Mouse (Mus musculus) layer of hippocampus, adult 2 months (tissue): ENCODE data around the gene Bcl2l10. TPM values are rescaled to one million over a fixed set of nuclear protein-coding genes. Genes with fewer than 3 reads are reported as not detected.

Source experiments
- DNase-seq, 2 experiments: peaks; one replicate each; pipeline ENCODE4 v3.0.0; 2022; ENCODE audit warnings: low spot score in 2 of 2
- H3K27ac ChIP-seq: fragments of 200-600 bp; 2 replicates; pipeline ENCODE4 v1.8.1; 2022
- H3K4me3 ChIP-seq: fragments of 200-600 bp; 2 replicates; pipeline ENCODE4 v1.8.1; 2022; ENCODE audit warnings: mild to moderate bottlenecking
- CTCF ChIP-seq: fragments of 200-600 bp; conservative IDR thresholded peaks from 2 replicates; pipeline ENCODE4 v1.8.1; 2022; ENCODE audit warnings: antibody characterized with exemption, mild to moderate bottlenecking, moderate library complexity
- total RNA-seq, 2 experiments: library from RNA; stranded (reverse); gene quantifications; 2 replicates each; pipeline ENCODE4 v1.2.3; 2021

The Bcl2l10 gene
- total RNA-seq, 2 experiments from 2014 or later = not detected

- Histone ChIP-seq H3K27ac (peak overlapping the region; percentile 94; the same call in 1 of the 2 replicates), H3K4me3 (peak overlapping the region; percentile 93)
- TF ChIP-seq CTCF = no peak
- DNase-seq = no peak
Measured at GRCm38 (mm10) chr9:75315238-75315637, 32.3 kb upstream of the Bcl2l10 start.

GRCm38 (mm10) chr9:75316771-75317170 is 30.8 kb upstream of the Bcl2l10 start:
- no peak overlapping the region for H3K27ac ChIP-seq
- no peak for DNase-seq

DNA sequence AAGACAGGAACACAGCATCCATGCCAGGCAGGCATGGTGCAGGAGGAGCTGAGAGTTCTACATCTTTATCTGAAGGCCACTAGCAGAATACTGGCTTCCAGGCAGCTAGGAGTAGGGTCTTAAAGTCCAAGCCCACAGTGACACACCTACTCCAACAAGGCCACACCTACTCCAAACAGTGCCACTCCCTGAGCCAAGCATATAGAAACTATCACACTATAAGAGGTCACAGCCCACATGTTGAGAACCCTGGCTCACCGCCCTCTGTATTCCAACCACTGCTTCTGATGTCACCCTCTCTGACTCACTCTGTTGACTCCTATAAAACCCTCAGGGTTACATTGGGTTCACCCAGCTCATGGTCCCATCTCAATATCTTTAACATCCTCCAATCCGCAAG is 29.4 kb upstream of the Bcl2l10 start:
- no peak for TF ChIP-seq CTCF
- DNase-seq = no peak
- Histone ChIP-seq H3K27ac (peak overlapping the region; percentile 69; the same call in 1 of the 2 replicates), H3K4me3 (no peak overlapping the region)

More at GRCm38 (mm10) chr9:75316771-75317170, 30.8 kb upstream of the Bcl2l10 start:
- no peak overlapping the region for H3K4me3 ChIP-seq
- no peak for TF ChIP-seq CTCF

- peak; percentile 67 for TF ChIP-seq CTCF
- Histone ChIP-seq H3K27ac (peak overlapping the region; percentile 69), H3K4me3 (no peak overlapping the region)
- DNase-seq = peak; percentile 42 to 52
Measured at GRCm38 (mm10) chr9:75319365-75319764, 28.2 kb upstream of the Bcl2l10 start.

- Histone ChIP-seq H3K27ac (peak overlapping the region; percentile 87), H3K4me3 (no peak overlapping the region)
- DNase-seq = peak in 1 of 2 experiments; percentile 47
- no peak for TF ChIP-seq CTCF
Measured at GRCm38 (mm10) chr9:75322099-75322885, 25.3 kb upstream of the Bcl2l10 start.

GRCm38 (mm10) chr9:75328047-75328446 is 19.5 kb upstream of the Bcl2l10 start:
- no peak for DNase-seq
- no peak for TF ChIP-seq CTCF
- Histone ChIP-seq H3K4me3 (no peak overlapping the region), H3K27ac (no peak overlapping the region)

- DNase-seq = peak in 1 of 2 experiments; percentile 58
- Histone ChIP-seq H3K4me3 (no peak overlapping the region), H3K27ac (0 out of 2 replicates have a peak overlapping the region, but pooled peaks have one; percentile 32)
- TF ChIP-seq CTCF = no peak
Measured at GRCm38 (mm10) chr9:75330821-75331220, 16.7 kb upstream of the Bcl2l10 start.

DNA sequence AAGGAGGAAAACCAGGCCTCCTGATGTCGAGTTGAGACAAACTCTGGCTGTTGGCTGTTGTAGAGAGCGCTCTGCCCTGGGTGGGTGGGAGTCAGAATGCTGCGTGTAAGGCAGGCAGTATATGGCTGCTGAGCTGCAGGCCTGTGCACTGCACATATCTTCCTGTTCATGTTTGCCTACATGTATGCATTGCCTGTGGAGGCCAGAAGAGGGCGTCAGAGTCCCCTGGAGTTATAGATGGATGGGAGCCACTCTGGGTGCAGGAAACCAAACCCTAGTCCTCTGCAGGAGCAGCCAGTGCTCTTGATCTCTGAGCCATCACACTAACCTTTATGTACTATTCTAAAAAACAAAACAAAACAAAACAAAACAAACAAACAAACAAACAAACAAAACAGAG is 13.1 kb upstream of the Bcl2l10 start:
- peak; percentile 38; the same call in 1 of the 2 replicates for TF ChIP-seq CTCF
- Histone ChIP-seq H3K27ac (no peak overlapping the region), H3K4me3 (no peak overlapping the region)
- no peak for DNase-seq

DNA sequence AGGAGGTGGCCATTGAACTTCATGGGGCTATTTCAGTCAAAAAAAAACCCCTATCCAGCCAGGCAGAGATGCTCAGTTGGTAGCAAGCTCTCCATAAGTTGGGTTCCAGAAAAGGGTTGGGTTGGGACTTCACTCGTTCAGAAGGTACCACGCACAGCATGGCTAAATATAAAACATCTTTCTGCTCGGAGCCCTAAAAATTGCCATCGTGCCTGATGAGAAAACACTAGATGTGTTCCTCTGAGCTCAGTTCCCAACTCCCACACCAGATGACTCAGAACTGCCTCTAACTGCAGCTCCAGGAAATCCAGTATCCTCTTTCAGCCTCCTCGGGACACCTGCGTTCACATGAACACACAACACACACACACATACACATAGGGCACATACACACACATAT is 9.5 kb upstream of the Bcl2l10 start:
- no peak overlapping the region for H3K4me3 ChIP-seq
- peak overlapping the region; percentile 62; the same call in 1 of the 2 replicates for H3K27ac ChIP-seq
- peak; percentile 72 to 86 for DNase-seq
- TF ChIP-seq CTCF = no peak

GRCm38 (mm10) chr9:75342433-75342832 is 5.1 kb upstream of the Bcl2l10 start:
- Histone ChIP-seq H3K27ac (no peak overlapping the region), H3K4me3 (no peak overlapping the region)
- no peak for DNase-seq
- TF ChIP-seq CTCF = no peak

DNA sequence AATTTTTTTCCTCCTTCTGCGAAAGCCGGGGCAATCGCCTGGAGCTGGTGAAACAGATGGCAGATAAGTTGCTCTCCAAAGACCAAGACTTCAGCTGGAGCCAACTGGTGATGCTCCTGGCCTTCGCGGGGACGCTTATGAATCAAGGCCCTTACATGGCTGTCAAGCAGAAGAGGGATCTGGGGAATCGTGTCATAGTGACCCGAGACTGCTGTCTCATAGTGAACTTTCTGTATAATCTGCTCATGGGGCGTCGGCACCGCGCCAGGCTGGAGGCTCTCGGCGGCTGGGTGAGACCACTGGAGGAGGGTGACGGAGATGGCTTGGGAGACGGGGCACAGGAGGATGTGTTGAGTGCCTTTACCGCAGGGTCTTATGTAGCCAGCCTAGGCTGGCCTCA is 508 bp downstream of the Bcl2l10 start:
- no peak for DNase-seq
- no peak for TF ChIP-seq CTCF
- Histone ChIP-seq H3K27ac (no peak overlapping the region), H3K4me3 (no peak overlapping the region)

- Histone ChIP-seq H3K27ac (no peak overlapping the region), H3K4me3 (no peak overlapping the region)
- no peak for TF ChIP-seq CTCF
- DNase-seq = no peak
Measured at GRCm38 (mm10) chr9:75348641-75349040, 1.1 kb downstream of the Bcl2l10 start.

- no peak for DNase-seq
- TF ChIP-seq CTCF = no peak
- Histone ChIP-seq H3K27ac (no peak overlapping the region), H3K4me3 (no peak overlapping the region)
Measured at GRCm38 (mm10) chr9:75353094-75353493, 5.5 kb downstream of the Bcl2l10 start.

GRCm38 (mm10) chr9:75355783-75356182 is 8.2 kb downstream of the Bcl2l10 start:
- H3K27ac ChIP-seq = no peak overlapping the region
- H3K4me3 ChIP-seq = no peak overlapping the region
- no peak for TF ChIP-seq CTCF
- no peak for DNase-seq
